Mouse (Mus musculus): ENCODE measurements around the gene Tnni3k. TPM values are rescaled to one million over a fixed set of nuclear protein-coding genes. Genes with fewer than 3 reads are reported as not detected.

Tnni3k gene
- not detected for polyA plus RNA-seq (2014; fragmentation: Illumina TruSeq; extraction: RNeasy Lipid Tissue Mini Kit (QIAGEN cat#74804); ENCODE audit: low read depth, low replicate concordance)

DNA sequence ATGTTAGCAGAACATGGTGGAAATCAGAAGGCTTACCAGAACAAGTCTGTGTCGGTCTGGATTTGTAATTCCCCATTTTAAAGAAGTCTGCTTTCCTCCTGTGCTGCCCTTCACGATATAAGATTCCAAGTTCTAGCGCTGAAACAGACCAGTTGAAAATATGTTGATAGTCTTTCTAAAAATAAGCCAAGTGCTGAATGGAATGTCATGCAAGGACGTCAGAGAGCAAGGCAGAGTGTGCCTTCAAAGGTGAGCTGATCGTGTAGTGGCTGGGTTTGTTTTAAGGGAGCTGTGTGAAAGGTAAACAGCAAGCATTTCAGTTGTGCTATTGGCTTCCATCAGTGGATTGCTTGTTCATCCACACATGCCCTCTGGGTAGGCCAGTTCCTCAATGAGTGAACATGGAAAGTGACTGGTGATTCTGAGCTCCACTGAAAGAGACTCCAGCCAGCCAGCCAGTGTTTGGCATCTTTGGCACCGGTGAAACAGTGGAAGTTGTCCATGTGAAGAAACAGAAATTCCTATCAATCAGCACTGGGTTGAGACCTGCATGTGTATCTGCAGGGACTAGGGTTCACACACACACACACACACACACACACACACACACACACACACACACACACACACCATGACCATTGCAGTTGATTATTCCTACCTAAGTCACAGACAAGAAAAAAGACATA is at the start of gene Tnni3k:
Gene Tnni3k (minus strand): TSS at position 177 of the 686 bp plus-strand sequence.

DNA sequence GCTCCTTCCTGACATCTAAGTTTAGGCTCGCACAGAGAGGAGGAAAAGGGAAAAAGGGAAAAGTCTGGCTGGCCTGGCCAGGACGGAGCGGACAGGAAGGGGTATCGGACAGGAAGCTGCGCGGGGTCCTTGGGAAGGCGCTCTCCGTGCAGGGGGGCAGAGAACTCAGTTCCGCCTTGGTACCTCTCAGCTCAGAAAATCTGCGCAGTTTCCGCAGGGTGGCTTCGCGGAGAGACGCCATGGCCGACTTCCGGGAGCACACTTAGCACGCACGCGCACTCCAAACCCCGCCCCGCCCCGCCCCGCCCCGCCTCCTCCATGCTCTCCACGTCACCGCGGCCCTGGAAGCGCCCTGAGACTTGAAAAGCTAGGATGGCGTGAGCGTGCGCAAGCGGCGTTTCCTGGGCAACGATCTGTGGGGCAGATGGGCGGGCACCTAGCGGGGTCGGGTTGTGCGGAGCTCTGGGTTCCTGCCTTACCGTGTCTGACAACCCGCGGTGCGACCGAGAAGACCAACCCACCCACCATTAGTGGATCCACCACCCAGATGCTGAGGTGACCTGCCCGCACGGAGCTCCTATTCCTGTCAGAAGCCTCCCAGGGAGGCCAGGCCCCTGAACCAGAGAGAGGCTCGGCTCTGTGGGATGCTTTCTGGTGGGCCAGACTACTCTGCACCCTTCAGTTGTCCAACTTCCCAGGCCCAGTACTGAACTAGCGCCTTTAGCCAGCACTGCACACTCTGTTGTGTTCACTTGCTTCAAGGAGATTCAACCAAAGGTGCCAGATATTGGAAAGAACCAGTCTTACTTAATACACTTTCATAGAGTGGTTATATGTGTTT is 38.1 kb upstream of the Tnni3k start, which contains the start of the genes Fpgt and Lrriq3:
Gene Fpgt (minus strand): TSS at position 288 of the 841 bp plus-strand sequence.
Gene Lrriq3 (plus strand): TSS at position 319 of the 841 bp plus-strand sequence.

Other genes starting within 250 kb of the Tnni3k start
- gene Fpgt, start 38.0 kb upstream of the Tnni3k start, polyA plus RNA-seq (2014; fragmentation: Illumina TruSeq; extraction: RNeasy Lipid Tissue Mini Kit (QIAGEN cat#74804); ENCODE audit: low read depth, low replicate concordance), result 31.8 TPM
- 7.2 TPM for gene Lrriq3, start 38.0 kb upstream of the Tnni3k start, polyA plus RNA-seq (2014; fragmentation: Illumina TruSeq; extraction: RNeasy Lipid Tissue Mini Kit (QIAGEN cat#74804); ENCODE audit: low read depth, low replicate concordance)

Data from liver, adult 10 weeks (tissue).